Mouse (Mus musculus) lung, postnatal 4 days (tissue): Measurements from ENCODE around the gene Gm20422.

ENCODE experiments used
- DNase-seq, 2 experiments: peaks; one replicate each; pipeline ENCODE4 v3.0.0; 2021

Gene Gm20422

GRCm38 (mm10) chr8:69701810-69702209 lies 72.9 kb downstream of the Gm20422 start:
- DNase-seq, result no peak
